Mouse (Mus musculus) CH12.LX (cell line): ENCODE measurements around the gene Iyd. TPM values are rescaled to one million over a fixed set of nuclear protein-coding genes. Genes with fewer than 3 reads are reported as not detected.

ENCODE experiments used
- DNase-seq: peaks from one replicate; pipeline ENCODE4 v3.0.0-alpha.2; 2013; ENCODE audit errors: extremely low read depth
- H3K27ac ChIP-seq: 2 replicates; pipeline ENCODE4 v1.5.1; 2012; ENCODE audit warnings: low read depth, mild to moderate bottlenecking, control low read depth, moderate library complexity; ENCODE audit not compliant: insufficient read depth
- H3K27me3 ChIP-seq: replicated peaks from 2 replicates; pipeline ENCODE3; 2012; ENCODE audit warnings: inconsistent platforms
- H3K36me3 ChIP-seq, 2 experiments: replicated peaks in 1 of 2; 2 replicates each; pipeline versions ENCODE3 to v1.6.1; 2012; ENCODE audit warnings: inconsistent platforms in 1 of 2, low read length in 1 of 2, mild to moderate bottlenecking in 1 of 2, mixed read lengths in 1 of 2, moderate library complexity in 1 of 2; ENCODE audit not compliant: control insufficient read depth in 1 of 2, insufficient read depth in 1 of 2
- H3K4me1 ChIP-seq, 2 experiments: 2 replicates each; pipeline ENCODE4 v1.6.1; 2012; ENCODE audit warnings: inconsistent platforms in 1 of 2, moderate library complexity in 1 of 2; ENCODE audit not compliant: insufficient read depth in 2 of 2, control insufficient read depth in 1 of 2
- H3K4me2 ChIP-seq: 2 replicates; pipeline ENCODE4 v1.6.1; 2012; ENCODE audit warnings: low read depth, mild to moderate bottlenecking, control low read depth; ENCODE audit not compliant: poor library complexity, insufficient read depth, severe bottlenecking
- H3K4me3 ChIP-seq, 3 experiments: fragments of 150-350 bp in 1 of 3; sonication (generic) in 1 of 3; replicated peaks in 1 of 3; 2 replicates each; pipeline versions ENCODE3 to v1.5.1; 2011 to 2012; ENCODE audit warnings: low read depth in 2 of 3, low read length in 2 of 3, mild to moderate bottlenecking in 2 of 3, moderate library complexity in 2 of 3, control low read depth in 1 of 3, improper control_type of control experiment in 1 of 3, inconsistent platforms in 1 of 3, mixed read lengths in 1 of 3; ENCODE audit not compliant: poor library complexity in 1 of 3
- H3K79me2 ChIP-seq: replicated peaks from 2 replicates; pipeline ENCODE4 v1.6.1; 2012; ENCODE audit warnings: mild to moderate bottlenecking, moderate library complexity; ENCODE audit not compliant: control insufficient read depth, poor library complexity, insufficient read depth, severe bottlenecking; ENCODE audit errors: extremely low read depth
- H3K9ac ChIP-seq: 2 replicates; pipeline ENCODE4 v1.6.1; 2012; ENCODE audit warnings: low read depth, mild to moderate bottlenecking, control low read depth, moderate library complexity; ENCODE audit not compliant: insufficient read depth
- H3K9me3 ChIP-seq: replicated peaks from 2 replicates; pipeline ENCODE3; 2012; ENCODE audit warnings: low read length, inconsistent platforms, mixed read lengths
- BHLHE40 ChIP-seq: IDR thresholded peaks from 2 replicates; pipeline ENCODE4 v1.6.1; 2011; ENCODE audit warnings: mild to moderate bottlenecking, low read depth, low read length, improper control_type of control experiment
- CHD2 ChIP-seq: IDR thresholded peaks from 2 replicates; pipeline ENCODE4 v1.6.1; 2011; ENCODE audit warnings: low read length, improper control_type of control experiment
- CTCF ChIP-seq, 2 experiments: IDR thresholded peaks in 1 of 2; conservative IDR thresholded peaks in 1 of 2; 2 replicates each; pipeline ENCODE4 v1.5.1; 2011 to 2012; ENCODE audit warnings: low read depth in 2 of 2, low read length in 2 of 2, improper control_type of control experiment in 1 of 2, inconsistent platforms in 1 of 2, mild to moderate bottlenecking in 1 of 2, moderate library complexity in 1 of 2
- ELF1 ChIP-seq: IDR thresholded peaks from 2 replicates; pipeline ENCODE4 v1.6.1; 2014; ENCODE audit warnings: low read depth, mild to moderate bottlenecking, inconsistent platforms, low read length, improper control_type of control experiment
- EP300 ChIP-seq: IDR thresholded peaks from 2 replicates; pipeline ENCODE4 v1.6.1; 2011; ENCODE audit warnings: low read length, improper control_type of control experiment
- ETS1 ChIP-seq: conservative IDR thresholded peaks from 2 replicates; pipeline ENCODE4 v1.6.1; 2012; ENCODE audit warnings: low read depth, mild to moderate bottlenecking, inconsistent platforms, low read length, improper control_type of control experiment, moderate library complexity
- KAT2A ChIP-seq: IDR thresholded peaks from 2 replicates; pipeline ENCODE4 v1.6.1; 2012; ENCODE audit warnings: low read length, improper control_type of control experiment, inconsistent platforms; ENCODE audit not compliant: insufficient replicate concordance
- MAFK ChIP-seq: IDR thresholded peaks from 2 replicates; pipeline ENCODE4 v1.6.1; 2011; ENCODE audit warnings: low read length, improper control_type of control experiment; ENCODE audit not compliant: insufficient replicate concordance
- MAZ ChIP-seq: IDR thresholded peaks from 2 replicates; pipeline ENCODE4 v1.6.1; 2012; ENCODE audit warnings: low read depth, mild to moderate bottlenecking, inconsistent platforms, low read length, improper control_type of control experiment, moderate library complexity
- MEF2A ChIP-seq: IDR thresholded peaks from 2 replicates; pipeline ENCODE4 v1.6.1; 2014; ENCODE audit warnings: low read depth, mild to moderate bottlenecking, inconsistent platforms, low read length, improper control_type of control experiment, borderline replicate concordance
- MXI1 ChIP-seq: IDR thresholded peaks from 2 replicates; pipeline ENCODE4 v1.6.1; 2011; ENCODE audit warnings: mild to moderate bottlenecking, low read depth, low read length, improper control_type of control experiment
- MYC ChIP-seq: IDR thresholded peaks from 2 replicates; pipeline ENCODE4 v1.6.1; 2011; ENCODE audit warnings: low read depth, mild to moderate bottlenecking, improper control_type of control experiment, low read length
- RAD21 ChIP-seq: IDR thresholded peaks from 2 replicates; pipeline ENCODE4 v1.6.1; 2011; ENCODE audit warnings: low read depth, mild to moderate bottlenecking, low read length, improper control_type of control experiment, moderate library complexity
- RCOR1 ChIP-seq: conservative IDR thresholded peaks from 2 replicates; pipeline ENCODE4 v1.6.1; 2012; ENCODE audit warnings: low read depth, mild to moderate bottlenecking, inconsistent platforms, low read length, improper control_type of control experiment
- SIN3A ChIP-seq: IDR thresholded peaks from 2 replicates; pipeline ENCODE4 v1.6.1; 2012; ENCODE audit warnings: low read length, improper control_type of control experiment, inconsistent platforms
- SMC3 ChIP-seq: IDR thresholded peaks from 2 replicates; pipeline ENCODE4 v1.6.1; 2011; ENCODE audit warnings: low read depth, low read length, improper control_type of control experiment
- TBP ChIP-seq: conservative IDR thresholded peaks from 2 replicates; pipeline ENCODE4 v1.6.1; 2011; ENCODE audit warnings: low read depth, low read length, improper control_type of control experiment
- TCF12 ChIP-seq: IDR thresholded peaks from 2 replicates; pipeline ENCODE4 v1.6.1; 2014; ENCODE audit warnings: low read depth, mild to moderate bottlenecking, inconsistent platforms, low read length, improper control_type of control experiment
- USF1 ChIP-seq: IDR thresholded peaks from 2 replicates; pipeline ENCODE4 v1.6.1; 2014; ENCODE audit warnings: low read depth, mild to moderate bottlenecking, inconsistent platforms, low read length, improper control_type of control experiment
- ZC3H11A ChIP-seq: IDR thresholded peaks from 2 replicates; pipeline ENCODE4 v1.6.1; 2012; ENCODE audit warnings: low read depth, mild to moderate bottlenecking, inconsistent platforms, low read length, improper control_type of control experiment
- ZKSCAN1 ChIP-seq: IDR thresholded peaks from 2 replicates; pipeline ENCODE4 v1.6.1; 2012; ENCODE audit warnings: low read depth, inconsistent platforms, low read length, improper control_type of control experiment, borderline replicate concordance
- ZMIZ1 ChIP-seq: IDR thresholded peaks from 2 replicates; pipeline ENCODE4 v1.6.1; 2012; ENCODE audit warnings: low read depth, mild to moderate bottlenecking, inconsistent platforms, low read length, improper control_type of control experiment
- ZNF384 ChIP-seq: IDR thresholded peaks from 2 replicates; pipeline ENCODE4 v1.6.1; 2012; ENCODE audit warnings: low read depth, low read length, improper control_type of control experiment, inconsistent platforms
- dilution Hi-C: fragments of 300-500 bp; cut with MboI; formaldehyde crosslinking; loops from 2 replicates; pipeline ENCODE4 v1.14.3; 2020; ENCODE audit warnings: low sequenced_read_pairs; ENCODE audit not compliant: extremely low pct_unique_long_range_greater_than_20kb, extremely low pct_ligation_motif_present
- in situ Hi-C: fragments of 300-500 bp; cut with MboI; formaldehyde crosslinking; loops from 3 replicates; pipeline ENCODE4 v1.14.3; 2019; ENCODE audit warnings: low sequenced_read_pairs, low pct_ligation_motif_present, low pct_unique_long_range_greater_than_20kb, mixed read lengths
- polyA plus RNA-seq: library from polyadenylated mRNA; unstranded; fragments of >175 nt; gene quantifications from 2 replicates; pipeline ENCODE4 v1.2.1, GENCODE M21; 2012; ENCODE audit warnings: low read depth; ENCODE audit not compliant: insufficient read length
- total RNA-seq, 2 experiments: library from RNA; depleted of rRNA; stranded (reverse); fragments of 300-350 nt in 1 of 2; fragments of >200 nt in 1 of 2; gene quantifications; 2 replicates each; pipeline ENCODE4 v1.2.3; 2012 to 2014

The Iyd gene
- total and polyA plus RNA-seq, 3 experiments = not detected

DNA sequence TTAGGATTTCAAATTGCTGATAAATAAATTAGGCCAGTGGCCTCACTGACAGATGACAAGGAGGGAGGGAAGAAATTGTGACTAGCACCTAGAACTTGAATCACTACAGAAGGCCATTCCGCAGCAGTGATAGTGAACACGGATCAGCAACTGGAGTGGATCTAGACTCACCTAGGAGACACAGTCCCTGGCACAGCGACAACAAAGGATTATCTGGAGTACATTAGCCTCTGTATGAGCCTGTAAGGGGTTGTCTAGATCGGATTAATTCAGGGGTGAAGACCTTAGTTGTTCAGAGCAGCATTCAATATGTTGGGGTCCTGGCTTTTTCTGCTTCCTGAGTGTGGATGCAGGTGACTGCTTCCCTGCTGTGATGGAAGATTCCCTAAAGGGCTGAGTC, 9.4 kb upstream of the Iyd start:
- Histone ChIP-seq H3K27me3 (no peaks in the 10 kb centered on the region), H3K9me3 (no peaks in the 10 kb centered on the region), H3K79me2 (no peaks in the 10 kb centered on the region), H3K4me2 (no peak overlapping the region), H3K9ac (no peak overlapping the region), H3K4me3 (no peak overlapping the region), H3K4me1 (no peaks in the 10 kb centered on the region; a peak in 1 of 4 replicates), H3K36me3 (no peaks in the 10 kb centered on the region), H3K27ac (no peak overlapping the region)
- dilution Hi-C loops = no loop called here
- DNase-seq = no peak
- TF ChIP-seq RAD21 (no peak), ZNF384 (no peak), ZKSCAN1 (no peak), MEF2A (no peak), RCOR1 (no peak), MYC (no peak)
- in situ Hi-C loops = loop anchor here (10.0 to 25.0 kb wide), 2 partner anchors 414 to 807 kb away; no protein-coding TSS in a partner anchor

GRCm38 (mm10) chr10:3531375-3531774, 8.7 kb upstream of the Iyd start:
- in situ Hi-C loops = loop anchor here (10.0 to 25.0 kb wide), 2 partner anchors 413 to 806 kb away; no protein-coding TSS in a partner anchor
- dilution Hi-C loops = no loop called here

GRCm38 (mm10) chr10:3534445-3534844, 5.6 kb upstream of the Iyd start:
- dilution Hi-C loops (no loop called here), in situ Hi-C loops (loop anchor here (10.0 to 25.0 kb wide), 2 partner anchors 410 to 803 kb away; no protein-coding TSS in a partner anchor)
- Histone ChIP-seq H3K79me2 (no peaks in the 10 kb centered on the region), H3K9ac (no peak overlapping the region), H3K4me3 (no peak overlapping the region), H3K4me2 (no peak overlapping the region), H3K4me1 (peaks cover 0 to 5% of the 10 kb centered on the region in 2 experiments; a peak in 2 of 4 replicates), H3K27me3 (no peaks in the 10 kb centered on the region), H3K36me3 (no peaks in the 10 kb centered on the region), H3K27ac (no peak overlapping the region), H3K9me3 (no peaks in the 10 kb centered on the region)
- peak; percentile 34 for DNase-seq
- TF ChIP-seq MAFK (no peak), SMC3 (peak; percentile 55), KAT2A (no peak), ZNF384 (no peak), ZKSCAN1 (no peak), EP300 (no peak), RCOR1 (no peak), ELF1 (no peak), RAD21 (peak; percentile 76), ZMIZ1 (no peak), MAZ (no peak), ETS1 (no peak), MXI1 (no peak), CTCF (conservative IDR thresholded peaks at IDR 0.05 in 1 of 2, IDR thresholded peaks at IDR 0.05 in 1 of 2; ENCODE audit: low read depth in 2 of 2, low read length in 2 of 2) (peak; percentile 75 to 77)

More at GRCm38 (mm10) chr10:3531375-3531774, 8.7 kb upstream of the Iyd start:
- Histone ChIP-seq H3K9ac (no peak overlapping the region), H3K36me3 (no peaks in the 10 kb centered on the region), H3K79me2 (no peaks in the 10 kb centered on the region), H3K4me2 (no peak overlapping the region), H3K27me3 (no peaks in the 10 kb centered on the region), H3K27ac (no peak overlapping the region), H3K4me1 (peaks cover 0 to 3% of the 10 kb centered on the region in 2 experiments; a peak in 2 of 4 replicates), H3K4me3 (no peak overlapping the region), H3K9me3 (no peaks in the 10 kb centered on the region)
- no peak for TF ChIP-seq USF1
- no peak for TF ChIP-seq BHLHE40
- peak; percentile 20; the same call in 1 of the 2 replicates for TF ChIP-seq ZC3H11A
- TF ChIP-seq SIN3A = no peak
- no peak for TF ChIP-seq MEF2A
- peak; percentile 80 for TF ChIP-seq SMC3
- TF ChIP-seq RAD21 = peak; percentile 91
- TF ChIP-seq TCF12 = no peak
- TF ChIP-seq TBP = no peak
- peak; percentile 47 to 84 for TF ChIP-seq CTCF (conservative IDR thresholded peaks at IDR 0.05 in 1 of 2, IDR thresholded peaks at IDR 0.05 in 1 of 2; ENCODE audit: low read depth in 2 of 2, low read length in 2 of 2)
- no peak for TF ChIP-seq CHD2
- peak; percentile 58 for DNase-seq
